Mouse (Mus musculus): ENCODE data around the gene Efnb1. TPM values are rescaled to one million over a fixed set of nuclear protein-coding genes. Genes with fewer than 3 reads are reported as not detected.
A peak's percentile ranks its signal among the peaks of the same experiment; 100 is the strongest.

The Efnb1 gene
- polyA plus RNA-seq, 1 experiment from 2014 or later, result 5.1 TPM

DNA sequence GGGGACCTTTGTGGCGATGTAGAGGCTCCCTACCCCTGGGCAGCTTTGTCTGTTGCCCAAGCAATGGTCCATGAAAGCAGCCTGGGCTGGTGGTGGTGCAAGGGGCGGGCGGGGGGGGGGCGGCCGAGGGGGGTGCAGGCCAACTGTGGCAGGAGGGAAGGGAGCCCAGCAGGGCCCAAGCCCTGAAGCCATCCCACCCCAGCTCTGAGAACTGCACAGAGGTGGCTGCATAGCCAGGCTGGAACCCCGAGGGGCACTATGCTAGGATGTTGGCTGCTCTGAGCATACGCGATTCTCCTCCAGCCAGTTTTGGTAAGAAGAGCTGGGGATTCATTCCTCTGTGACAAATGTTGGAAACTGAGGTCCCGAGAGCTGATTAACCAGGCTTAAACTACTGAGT, 62.6 kb downstream of the Efnb1 start:
- H3K4me1 ChIP-seq (replicated peaks), result no peaks in the 10 kb centered on the region
- H3K9me3 ChIP-seq (replicated peaks), result no peaks in the 10 kb centered on the region
- H3K4me2 ChIP-seq, result peak overlapping the region; percentile 51
- H3K36me3 ChIP-seq (replicated peaks), result no peaks in the 10 kb centered on the region
- no peak overlapping the region for H3K9ac ChIP-seq
- ATAC-seq (ENCODE audit: insufficient read depth), result no peak
- 24% methylated on average over 8 of the region's 9 CpGs for WGBS (ENCODE audit: insufficient replicate concordance)
- no peak overlapping the region for H3K27ac ChIP-seq (replicated peaks)
- peak overlapping the region; percentile 29 for H3K4me3 ChIP-seq (replicated peaks)
- H3K27me3 ChIP-seq, result peaks cover 18% of the 10 kb centered on the region

Other genes with a start within 250 kb of the Efnb1 start
- gene Ophn1, start 245.1 kb upstream of the Efnb1 start, polyA plus RNA-seq (2015; fragmentation: Nextera tagmentation; extraction: Ambion mirVana), result 1.7 and 2.2 TPM in 2 replicates
- gene Yipf6, start 199.8 kb upstream of the Efnb1 start, polyA plus RNA-seq (2015; fragmentation: Nextera tagmentation; extraction: Ambion mirVana), result 11.4 and 12.8 TPM in 2 replicates
- 3.3 and 3.4 TPM in 2 replicates for gene Stard8, start 132.9 kb upstream of the Efnb1 start, polyA plus RNA-seq (2015; fragmentation: Nextera tagmentation; extraction: Ambion mirVana)

Measured in liver, embryonic 15.5 days (tissue).